Mouse (Mus musculus): ENCODE data around the gene Gm11077.

Gene Gm11077

DNA sequence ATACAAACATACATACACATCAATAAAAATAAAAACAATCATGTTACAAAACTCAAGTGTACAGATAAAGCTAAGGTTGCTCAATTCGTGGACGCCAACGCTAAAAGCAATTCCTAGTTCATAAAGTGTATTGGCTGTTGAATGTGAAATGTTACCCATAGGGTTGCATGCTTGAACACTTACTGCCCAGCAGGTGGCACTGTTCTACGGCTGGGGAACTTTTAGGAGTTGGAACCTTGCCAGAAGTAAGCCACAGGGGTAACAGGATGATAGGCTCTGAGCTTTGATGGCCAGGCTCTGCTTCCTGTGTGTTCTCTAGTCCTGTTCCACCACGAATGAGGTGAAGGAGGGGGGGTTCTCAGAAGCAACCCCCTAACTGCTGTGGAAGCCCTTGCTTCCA is at the start of gene Gm11077:
Gene Gm11077, plus strand, starts transcription at position 13 of the 400 bp plus-strand sequence.
- no peak for DNase-seq

DNA sequence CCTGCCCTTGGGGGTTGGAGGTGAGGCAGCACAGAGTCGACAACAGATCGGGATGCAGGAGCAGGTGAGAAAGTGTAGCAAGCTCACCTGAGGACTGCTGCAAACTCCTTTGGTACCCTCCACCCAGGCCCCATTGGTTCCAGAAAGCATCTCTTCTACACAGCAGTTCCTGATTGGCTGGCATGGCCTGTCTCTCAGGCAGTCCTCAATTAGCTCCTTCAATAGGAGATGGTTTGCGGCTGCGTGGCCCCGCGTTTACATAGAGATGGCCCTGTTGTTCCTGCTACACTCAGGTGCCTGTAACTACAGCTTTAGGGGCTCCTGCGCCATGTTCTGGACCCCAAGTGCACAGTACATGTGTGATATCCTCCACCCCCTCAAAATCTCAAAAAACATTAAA is 48.4 kb upstream of the Gm11077 start:
- DNase-seq: no peak

DNA sequence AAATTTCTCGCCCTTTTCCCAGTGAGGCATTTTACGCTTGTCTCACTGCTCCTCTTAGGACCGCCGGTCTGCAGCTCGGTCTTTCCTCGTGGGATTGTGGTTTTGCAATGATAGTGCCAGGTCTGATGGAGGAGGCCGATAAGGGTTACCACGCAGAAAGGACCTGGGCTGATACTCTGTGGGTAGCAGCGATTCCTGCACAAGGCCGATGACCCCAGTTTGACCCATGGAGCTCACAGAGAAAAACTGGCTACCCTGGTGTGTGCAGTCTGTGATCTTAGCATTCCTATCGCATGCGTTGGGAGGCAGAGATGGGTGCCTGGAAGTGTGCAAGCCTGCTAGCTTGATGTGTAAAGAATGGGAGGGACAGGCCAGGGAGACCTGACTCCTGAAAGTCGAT is 46.3 kb upstream of the Gm11077 start:
- DNase-seq: no peak

DNA sequence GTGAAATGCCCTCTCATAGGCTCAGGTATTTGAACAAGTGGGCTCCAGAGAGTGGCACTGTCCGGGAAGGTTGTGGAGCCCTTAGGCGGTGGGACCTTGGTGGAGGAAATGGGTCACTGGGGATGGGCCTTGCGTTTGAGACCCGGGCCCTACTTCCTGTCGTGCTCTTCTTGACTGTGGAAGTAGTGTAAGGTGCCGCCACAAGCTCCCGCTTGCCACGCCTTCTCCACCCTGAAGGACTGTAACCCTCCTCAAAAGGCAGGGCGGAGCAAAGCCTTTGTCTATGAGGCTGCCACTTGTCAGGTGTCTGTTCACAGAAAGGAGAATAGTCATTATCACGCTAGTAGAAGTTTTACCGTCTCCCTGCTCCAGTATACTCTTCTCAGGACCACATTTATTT is 44.7 kb upstream of the Gm11077 start:
- DNase-seq: no peak

DNA sequence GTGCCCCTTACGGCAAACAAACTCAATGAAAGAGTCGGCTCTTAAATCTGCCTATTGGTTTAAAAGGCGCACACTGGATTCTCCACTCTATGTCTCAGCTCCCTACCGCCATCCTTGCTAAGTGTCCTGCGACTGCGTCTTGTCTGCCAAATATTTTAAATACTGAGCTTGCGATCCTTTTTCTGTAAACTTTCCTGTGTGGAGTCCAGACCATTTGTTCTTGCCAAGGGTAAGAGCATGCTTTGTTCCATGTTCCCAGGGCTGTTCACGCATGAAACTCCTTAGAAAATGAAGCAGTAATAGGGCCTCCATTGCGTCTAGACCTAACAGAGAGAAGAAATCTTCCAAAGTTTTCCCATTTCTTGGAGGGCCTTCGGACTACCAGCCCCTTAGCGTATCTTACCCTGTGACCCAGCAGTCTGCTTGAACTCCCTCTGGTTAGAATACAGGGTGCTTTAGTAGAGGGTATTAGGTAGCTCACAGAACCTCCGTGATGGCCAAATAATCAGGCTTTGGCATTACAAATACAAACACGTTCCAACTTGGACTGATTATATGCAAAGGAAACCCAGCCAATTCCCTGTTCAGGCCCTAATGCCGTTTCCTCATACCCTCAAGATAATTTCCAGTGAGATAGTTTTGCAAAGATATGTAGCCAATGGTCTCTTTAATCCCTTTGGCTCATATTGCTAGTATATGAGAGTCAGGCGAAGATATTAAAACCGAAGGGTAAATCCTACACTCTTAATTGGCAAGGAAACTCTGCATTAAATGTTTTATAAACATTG is 39.3 kb upstream of the Gm11077 start:
- peak; percentile 36 for DNase-seq

DNA sequence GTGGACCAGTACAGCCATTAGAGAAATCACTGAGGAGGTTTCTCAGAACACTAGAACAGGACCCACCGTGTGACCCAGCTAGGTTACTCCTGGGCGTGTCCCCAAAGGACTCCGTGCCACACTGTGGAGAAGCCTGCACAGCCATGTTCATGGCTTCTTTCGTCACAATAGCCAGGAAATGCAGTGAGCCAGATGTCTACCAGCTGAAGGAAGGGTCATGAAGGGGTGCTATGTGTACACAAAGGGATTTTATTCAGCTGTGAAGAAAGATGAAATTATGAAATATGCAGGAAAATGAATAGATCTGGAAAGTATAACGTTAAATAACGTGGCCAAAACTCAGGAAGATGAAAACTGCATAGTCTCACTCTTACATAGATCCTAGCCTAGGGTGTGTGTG is 36.9 kb upstream of the Gm11077 start:
- peak; percentile 29 for DNase-seq

DNA sequence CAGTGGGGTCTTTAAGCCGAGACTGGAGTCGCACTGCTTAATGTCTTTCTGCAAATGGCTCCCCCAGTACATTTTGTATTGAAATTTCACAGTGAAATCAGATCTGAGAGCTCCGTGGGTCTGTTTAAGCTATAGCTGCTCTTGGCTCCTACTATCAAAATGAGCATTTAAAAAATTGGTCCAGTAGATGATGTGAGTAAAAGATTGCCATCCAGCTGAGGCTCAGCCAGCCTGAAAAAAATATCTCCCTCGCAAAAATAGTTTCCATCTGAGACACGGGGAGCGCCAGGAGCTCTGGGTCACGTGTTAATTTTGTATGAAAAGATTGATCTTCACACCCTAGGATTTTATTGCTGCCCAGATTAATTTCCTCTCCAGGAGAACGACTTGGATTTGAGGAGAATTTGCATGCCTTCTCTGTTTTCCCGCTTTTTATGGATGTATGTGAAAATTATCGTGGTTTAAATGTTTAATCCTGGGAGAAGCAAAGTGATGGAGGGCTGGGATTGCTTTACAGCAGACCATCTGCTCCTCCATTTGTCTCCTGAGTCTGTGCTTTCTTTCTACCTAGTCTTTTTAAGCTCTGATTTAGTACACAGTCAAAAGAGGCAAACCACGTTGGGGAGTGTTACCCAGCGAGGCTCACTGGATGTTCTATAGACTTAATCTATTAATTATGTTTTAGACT is 32.7 kb upstream of the Gm11077 start:
- DNase-seq: no peak

DNA sequence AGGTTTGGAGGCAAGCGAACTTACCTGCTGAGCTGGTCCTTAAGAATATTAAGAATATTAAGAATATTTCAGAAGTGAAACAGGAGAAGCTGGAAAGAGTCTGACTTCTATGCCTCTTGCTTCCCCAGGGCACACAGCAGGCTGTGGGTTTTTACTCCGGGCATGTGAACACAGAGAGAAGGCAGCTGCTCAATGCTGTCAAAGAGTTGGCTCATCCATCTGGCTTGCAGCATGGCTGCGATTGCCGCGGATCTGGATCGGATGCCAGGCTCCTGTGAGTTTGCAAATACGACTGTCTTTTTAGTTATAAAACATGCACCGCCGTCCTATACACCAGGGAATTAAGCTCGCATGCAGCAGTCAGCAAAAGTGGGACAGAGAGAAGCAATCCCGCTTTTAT is 31.1 kb upstream of the Gm11077 start:
- DNase-seq: peak; percentile 63

DNA sequence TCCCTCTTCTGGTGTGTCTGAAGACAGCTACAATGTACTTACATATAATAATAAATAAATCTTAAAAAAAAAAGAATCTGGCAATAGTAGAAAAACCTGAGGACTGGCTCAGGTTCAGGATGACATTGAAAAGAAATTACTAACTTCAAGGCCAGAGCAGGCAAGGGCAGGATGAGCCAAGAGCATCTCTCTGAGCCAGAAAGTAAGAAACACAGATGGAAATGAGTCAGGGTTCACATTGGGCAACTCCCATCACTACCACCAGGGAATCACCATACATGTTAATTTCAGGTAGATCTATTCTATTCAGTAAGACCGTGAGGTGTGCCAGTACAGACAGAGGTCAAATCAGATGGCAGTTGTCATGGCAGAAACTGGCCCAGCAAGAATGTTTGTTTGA is 30.5 kb upstream of the Gm11077 start:
- DNase-seq: no peak

DNA sequence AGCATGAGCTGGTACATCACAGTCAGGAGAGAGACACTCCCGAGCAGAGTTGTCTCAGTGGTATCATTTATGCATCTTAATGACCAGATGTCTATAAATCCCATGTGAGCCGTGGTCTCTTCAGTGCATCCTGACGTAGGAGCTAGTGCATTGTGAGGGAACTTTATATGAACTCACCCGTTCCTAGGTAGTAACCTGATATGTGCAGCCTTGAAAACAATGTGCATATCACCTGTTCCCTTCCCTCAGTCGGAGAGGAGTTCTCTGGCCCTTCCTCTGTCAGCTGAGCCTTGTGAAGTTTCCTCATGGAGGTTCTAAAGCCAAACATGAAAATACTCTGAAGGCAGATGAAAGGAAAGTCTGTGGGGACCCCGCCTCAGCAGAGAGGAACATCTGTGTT is 27.8 kb upstream of the Gm11077 start:
- DNase-seq: no peak

DNA sequence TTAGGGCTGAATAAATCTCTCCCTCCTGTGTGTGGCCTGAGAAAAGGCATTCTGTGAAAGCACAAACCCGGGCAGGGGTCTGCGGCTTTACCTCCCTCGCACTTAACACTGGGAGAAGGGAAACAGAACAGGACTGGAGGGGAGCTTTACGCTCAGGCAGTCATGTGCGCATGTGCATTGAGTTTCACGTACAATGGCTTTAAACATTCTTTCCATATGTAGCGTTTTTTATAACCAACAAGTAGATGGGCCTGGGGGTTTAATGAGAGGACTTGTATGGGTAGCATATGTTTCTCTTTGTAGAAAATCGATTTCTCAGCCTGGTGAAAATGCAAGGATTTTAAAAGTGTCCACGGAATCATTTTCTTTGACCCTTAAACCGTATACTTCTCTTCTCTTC is 24.0 kb upstream of the Gm11077 start:
- no peak for DNase-seq

DNA sequence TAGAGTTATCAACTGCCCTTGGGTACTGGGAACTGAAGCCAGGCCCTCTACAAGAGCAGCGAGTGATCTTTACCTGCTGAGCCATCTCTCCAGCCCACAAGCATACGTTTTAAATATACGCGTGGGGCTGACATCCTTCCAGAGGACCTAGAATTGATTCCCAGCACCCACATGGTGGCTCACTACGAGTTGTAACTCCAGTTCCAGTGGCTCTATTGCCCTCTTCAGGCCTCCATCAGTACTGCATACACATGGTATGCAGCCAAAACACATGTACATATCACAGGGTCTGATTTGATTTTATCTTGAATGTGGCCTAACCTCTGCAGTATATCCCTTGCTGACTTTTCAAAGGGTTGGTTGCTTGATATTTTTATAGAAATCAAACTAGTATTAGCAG is 23.0 kb upstream of the Gm11077 start:
- no peak for DNase-seq

DNA sequence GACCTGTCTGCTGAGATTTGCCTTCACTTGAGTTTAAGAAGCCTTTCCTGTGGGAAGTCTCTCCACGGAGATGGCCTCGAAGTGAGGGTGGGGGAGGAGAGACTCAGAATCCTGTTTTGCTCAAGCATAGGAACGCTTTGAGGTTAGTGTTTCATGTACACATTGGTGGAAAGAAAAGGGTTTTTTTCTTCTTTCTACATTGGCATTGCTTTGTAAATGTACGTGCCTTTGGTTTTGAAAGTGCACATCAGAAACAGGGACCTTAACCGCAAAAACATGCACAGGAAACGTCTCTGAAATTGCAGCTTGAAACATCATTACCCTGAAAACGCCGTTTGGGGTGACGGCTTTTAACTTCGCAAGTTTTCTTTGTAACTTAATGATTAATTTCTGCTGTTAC is 21.0 kb upstream of the Gm11077 start:
- DNase-seq: no peak

DNA sequence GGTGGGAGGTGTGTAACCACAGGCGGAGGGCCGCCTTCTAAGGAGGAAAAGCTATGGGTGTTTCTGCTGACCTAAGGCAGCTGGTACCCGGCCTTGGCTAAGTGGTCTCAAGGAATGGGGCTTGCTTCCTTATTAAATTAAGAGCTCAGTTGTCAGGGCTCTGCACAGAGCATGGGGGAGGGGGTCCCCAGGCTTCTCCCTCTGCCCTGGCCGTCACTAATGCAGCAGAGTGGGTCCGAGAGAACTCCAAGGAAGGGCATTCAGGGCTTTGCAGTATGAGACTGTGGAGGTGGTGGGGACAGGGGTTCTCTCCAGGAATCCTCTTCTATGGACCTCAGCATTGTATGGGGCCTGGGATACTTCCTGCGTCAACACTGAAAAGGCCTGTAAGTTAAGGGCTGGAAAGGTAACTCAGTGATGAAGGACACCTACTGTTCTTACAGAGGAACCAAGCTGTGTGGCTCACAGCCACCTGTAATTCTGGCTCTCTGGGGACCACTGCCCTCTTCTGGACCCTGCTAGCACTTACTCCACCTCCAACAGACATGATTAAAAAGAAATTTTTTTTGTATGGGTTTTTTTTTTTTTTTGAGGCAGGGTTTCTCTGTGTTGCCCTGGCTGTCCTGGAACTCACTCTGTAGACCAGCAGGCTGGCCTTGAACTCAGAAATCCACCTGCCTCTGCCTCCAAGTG is 19.5 kb upstream of the Gm11077 start:
- peak; percentile 24 for DNase-seq

DNA sequence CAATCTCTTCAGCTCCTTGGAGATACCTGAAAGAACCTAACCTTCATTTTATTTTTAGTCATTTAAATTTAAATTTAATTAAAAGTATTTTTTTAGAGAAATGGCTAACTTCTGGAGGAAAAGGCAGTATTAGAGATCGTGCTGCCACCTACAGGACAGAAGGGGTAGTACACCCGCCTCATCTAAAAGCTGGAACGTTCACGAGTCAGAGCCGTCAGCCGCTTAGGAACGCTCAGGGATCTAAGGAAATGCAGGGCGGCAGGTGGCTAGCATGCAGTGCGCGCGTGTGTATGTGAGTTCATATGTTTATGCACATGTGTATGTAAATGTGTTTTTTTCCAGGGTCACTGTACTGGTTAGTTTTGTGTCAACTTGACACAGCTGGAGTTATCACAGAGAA is 16.3 kb upstream of the Gm11077 start:
- peak; percentile 80 for DNase-seq

DNA sequence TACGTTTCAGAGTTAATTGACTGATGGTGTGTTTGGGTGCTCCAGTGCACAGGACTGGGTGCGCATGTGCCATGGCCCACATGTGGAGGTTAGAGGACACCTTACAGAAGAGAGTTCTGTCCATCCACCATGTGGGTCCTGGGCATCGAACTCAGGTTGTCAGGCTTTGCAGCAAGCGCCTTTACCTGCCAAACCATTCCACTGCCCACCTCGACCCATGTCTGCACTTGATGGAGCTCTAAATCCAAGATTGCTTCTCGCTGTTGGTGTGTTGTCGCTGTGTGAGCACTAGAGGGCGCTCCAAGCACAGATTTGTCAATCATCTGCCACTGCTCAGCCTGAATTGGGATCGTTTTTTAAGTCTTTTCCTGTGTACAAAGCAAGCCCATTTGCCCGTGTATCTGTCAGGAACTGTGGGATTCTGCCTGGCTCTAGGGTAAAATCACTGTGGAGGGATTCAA is 14.1 kb upstream of the Gm11077 start:
- peak; percentile 84 for DNase-seq

DNA sequence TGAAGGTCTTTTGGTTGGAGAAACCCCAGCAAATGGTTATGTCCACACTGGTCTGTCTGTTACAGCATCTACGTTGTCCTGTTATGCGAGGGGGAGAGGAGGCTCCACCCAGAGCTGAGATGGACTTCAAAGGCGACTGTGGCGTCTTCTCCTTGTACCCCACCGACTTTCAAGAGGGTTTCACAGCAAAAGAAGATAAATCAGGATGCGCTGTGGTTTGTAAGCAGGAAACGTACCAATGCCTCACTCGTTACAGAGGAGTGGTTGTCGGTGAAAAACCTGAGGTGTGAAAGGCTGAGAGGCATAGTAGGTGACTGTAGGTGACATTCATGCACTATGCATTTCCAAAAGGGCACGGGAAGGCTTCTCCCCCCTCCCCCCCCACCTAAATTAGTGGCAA is 7.0 kb upstream of the Gm11077 start:
- no peak for DNase-seq

DNA sequence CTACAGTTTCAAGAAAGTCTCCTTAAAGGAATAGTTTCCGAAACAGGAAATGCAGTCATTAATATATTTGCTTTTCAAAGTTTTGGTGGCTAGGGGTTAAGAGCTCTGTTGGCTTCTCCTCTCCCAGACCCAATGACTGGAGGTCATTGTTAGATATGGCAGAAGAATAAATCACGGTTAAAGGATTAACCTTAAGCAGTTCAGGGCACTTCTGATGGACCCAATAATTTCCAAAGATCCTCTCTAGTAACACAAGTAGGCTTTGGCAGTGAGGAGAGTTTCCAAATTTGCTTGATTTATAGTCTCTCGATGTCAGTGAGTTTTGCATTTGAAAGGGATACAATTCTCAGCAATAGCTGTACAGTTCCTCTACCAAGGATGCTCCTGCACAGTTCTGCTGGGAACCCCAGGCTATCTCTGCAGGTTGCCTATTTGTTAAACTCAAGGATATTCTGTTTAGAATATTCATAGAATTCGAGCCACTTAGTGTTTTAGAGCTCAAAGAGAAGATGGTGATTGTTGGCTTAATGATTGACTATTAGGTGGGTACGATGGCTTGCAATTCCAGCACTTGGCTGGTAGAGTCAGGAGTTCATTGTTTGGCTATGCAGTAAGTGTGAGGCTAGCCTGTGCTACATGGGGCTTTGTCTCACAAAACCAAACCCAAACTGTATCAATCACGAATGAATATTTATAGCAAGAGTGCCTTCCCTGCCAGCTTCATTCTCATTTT is 1.8 kb downstream of the Gm11077 start:
- no peak for DNase-seq

DNA sequence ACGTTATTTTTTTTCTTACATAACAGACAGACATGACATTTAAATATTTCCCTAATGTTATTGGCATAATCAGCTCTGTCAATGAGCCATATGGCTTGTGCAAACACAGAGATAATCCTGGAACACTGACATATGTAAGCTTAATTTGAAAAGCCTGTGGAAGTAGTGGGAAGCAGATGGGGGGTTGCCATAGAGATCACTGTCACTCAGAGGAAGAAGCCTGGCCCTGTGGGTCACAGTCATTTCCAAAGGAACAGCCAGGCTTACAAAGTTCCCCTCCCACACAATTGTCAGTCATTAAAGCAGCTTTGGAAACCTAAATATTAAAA is 2.3 kb downstream of the Gm11077 start:
- no peak for DNase-seq

DNA sequence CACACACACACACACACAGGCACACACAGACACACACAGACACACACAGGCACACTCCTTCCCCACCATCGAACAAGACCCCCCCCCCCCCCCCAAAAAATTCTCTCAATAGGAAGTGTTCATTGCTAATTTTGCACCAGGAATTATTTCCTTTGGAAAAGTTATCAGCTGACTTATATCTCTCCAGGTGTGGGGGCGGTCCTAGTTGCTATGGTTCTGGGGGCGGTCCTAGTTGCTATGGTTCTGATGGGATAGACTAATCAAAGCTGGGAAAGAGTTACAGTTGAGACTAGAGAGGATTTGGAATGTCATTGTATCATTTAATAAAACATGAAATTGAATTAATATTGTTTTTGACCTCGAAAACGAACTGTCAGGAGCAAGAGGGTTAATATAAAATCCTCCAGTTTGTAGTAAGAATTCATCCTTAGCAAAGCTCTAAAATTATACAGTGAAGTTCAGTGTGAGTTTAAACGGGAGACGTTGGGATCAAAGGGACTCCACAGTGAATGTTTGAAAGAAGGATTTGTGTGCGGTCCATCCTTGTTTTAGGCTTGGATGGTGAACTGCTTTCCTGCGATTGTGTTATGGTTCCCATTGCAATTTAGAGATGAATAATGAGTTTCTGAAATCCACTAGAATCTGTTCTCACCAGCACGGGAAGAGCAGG is 4.0 kb downstream of the Gm11077 start:
- DNase-seq: no peak

DNA sequence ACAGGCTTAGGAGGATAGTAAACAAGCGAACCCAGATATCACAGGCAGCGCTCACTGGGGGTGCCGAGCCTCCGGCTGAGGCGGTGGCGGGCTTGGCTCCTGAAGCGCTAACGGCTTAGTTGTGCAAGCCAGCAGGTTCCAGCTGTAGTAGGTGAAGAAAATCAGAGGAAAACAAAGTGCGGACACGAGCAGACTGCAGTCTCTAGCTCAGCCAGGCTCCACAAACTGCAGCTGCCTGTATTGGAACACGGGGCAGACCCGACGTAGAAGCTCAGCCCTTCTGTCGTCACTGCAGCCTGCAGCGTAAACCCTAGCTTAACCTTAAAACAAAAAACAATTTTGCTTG is 4.5 kb downstream of the Gm11077 start:
- peak; percentile 24 for DNase-seq

DNA sequence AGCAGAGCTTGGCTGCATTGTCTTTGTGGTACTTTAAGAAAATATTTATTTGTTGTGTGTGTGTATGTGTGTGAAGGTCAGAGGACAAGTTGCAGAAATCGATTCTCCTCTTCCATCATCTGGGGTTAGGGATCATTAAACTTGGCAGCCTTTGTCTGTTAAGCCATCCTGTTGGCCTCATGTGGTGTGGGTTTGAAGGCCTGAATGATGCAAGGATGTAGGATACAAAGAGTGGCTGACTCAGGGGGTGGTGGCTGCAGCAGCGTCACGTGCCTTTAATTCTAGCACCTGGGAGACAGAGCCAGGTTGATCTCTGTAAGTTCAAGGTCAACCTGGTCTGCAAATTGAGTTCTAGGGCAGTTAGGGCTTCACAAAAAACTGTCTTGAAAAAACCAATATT is 16.5 kb downstream of the Gm11077 start:
- no peak for DNase-seq

DNA sequence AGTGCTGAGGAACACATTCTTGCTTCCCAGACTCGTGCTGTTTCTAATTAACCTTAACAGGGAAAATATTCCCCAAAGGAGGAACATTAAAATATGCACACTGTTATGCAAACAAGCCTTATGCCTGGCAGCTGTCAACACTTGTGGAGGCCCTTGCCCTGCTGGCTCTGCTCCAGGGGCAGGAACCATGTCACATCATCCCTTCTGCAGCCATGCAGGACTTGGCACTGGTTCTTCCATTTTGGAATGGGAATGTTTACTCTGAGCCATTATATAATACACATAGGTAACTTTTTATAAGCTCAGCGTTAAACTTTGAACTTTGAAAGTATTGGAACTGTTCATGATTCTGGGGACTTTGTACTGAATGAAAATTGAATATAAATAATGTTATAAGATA is 18.5 kb downstream of the Gm11077 start:
- no peak for DNase-seq

All from lung, postnatal 10 days (tissue).